Comparison of ENCODE assay signal across 8 mouse cellular contexts in the genomic region with DNA sequence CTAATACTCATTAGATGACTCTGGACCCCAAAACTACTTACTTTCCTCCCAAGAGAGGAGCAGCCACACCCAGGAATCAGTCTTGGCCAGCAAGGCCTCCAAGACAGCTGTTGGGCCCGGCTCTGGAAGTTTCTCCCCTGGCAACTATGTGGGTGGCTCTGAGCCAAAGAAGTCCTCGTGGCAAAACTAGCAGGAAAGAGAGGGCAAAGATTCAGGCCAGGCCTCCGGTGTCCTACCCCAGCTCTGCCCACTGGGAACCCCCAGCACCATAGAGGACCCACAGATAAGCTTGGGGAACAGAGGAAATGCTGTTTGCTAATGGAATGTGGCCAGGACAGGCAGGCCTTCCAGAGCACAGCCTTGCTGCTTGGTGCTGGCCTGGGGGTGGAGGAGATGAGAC. TPM values are rescaled to one million over a fixed set of nuclear protein-coding genes. Genes with fewer than 3 reads are reported as not detected.
DNase-seq lines count a peak whose midpoint lies in the region; ATAC-seq lines count a peak whose summit lies in the region.

No protein-coding gene starts in this region.

- peak; percentile 9 to 19 for DNase-seq in layer of hippocampus, postnatal 10 days (ENCODE audit: low spot score in 2 of 2)
- no peak for DNase-seq in layer of hippocampus, postnatal 36 days
- DNase-seq in cerebellum, adult 9-11 months = peak; percentile 22
- DNase-seq in heart, adult 18-20 months = peak; percentile 64 to 77
- DNase-seq in kidney, postnatal 14 days = peak; percentile 31
- DNase-seq in neural tube, embryonic 10.5 days (ENCODE audit: extremely low spot score, low spot score) = peak; percentile 45
- DNase-seq in thymus, postnatal 25 days = no peak

- ATAC-seq in megakaryocyte-erythroid progenitor cell, adult 5-6 weeks (replicated peaks; ENCODE audit: low FRiP score, low TSS enrichment, poor library complexity, severe bottlenecking) = no peak

RNA-seq across cellular contexts. Expression of a gene that starts 51.9 kb away (rescaled TPM):
- 1 to 10 TPM; 3.3 to 3.9 TPM for total RNA-seq in layer of hippocampus, postnatal 10 days (2021)
- 1 to 10 TPM; 3.5 to 3.9 TPM for total RNA-seq in layer of hippocampus, postnatal 36 days (2021)
- total RNA-seq in heart, adult 18-20 months (2021) = 1 to 10 TPM; 3.6 to 5.2 TPM
- 5.0 and 5.4 TPM in 2 replicates for total RNA-seq in megakaryocyte-erythroid progenitor cell, adult 5-6 weeks (2014; fragmentation: Nextera tagmentation)
- total RNA-seq in megakaryocyte-erythroid progenitor cell, adult 5-6 weeks (2017) = 5.3 and 6.3 TPM in 2 replicates

Comparison
In these comparisons a context has a peak if more than half of its experiments do, and no peak if none do; other contexts are left out.
1. DNase-seq: peak in layer of hippocampus, postnatal 10 days (2 of 2), cerebellum, adult 9-11 months (single experiment), heart, adult 18-20 months (2 of 2), kidney, postnatal 14 days (single experiment) and neural tube, embryonic 10.5 days (single experiment); none in layer of hippocampus, postnatal 36 days (0 of 2) and thymus, postnatal 25 days (single experiment).